Mouse (Mus musculus): ENCODE measurements around the gene Hoxd3. TPM values are rescaled to one million over a fixed set of nuclear protein-coding genes. Genes with fewer than 3 reads are reported as not detected.

The Hoxd3 gene
- polyA plus RNA-seq, 1 experiment: not detected

DNA sequence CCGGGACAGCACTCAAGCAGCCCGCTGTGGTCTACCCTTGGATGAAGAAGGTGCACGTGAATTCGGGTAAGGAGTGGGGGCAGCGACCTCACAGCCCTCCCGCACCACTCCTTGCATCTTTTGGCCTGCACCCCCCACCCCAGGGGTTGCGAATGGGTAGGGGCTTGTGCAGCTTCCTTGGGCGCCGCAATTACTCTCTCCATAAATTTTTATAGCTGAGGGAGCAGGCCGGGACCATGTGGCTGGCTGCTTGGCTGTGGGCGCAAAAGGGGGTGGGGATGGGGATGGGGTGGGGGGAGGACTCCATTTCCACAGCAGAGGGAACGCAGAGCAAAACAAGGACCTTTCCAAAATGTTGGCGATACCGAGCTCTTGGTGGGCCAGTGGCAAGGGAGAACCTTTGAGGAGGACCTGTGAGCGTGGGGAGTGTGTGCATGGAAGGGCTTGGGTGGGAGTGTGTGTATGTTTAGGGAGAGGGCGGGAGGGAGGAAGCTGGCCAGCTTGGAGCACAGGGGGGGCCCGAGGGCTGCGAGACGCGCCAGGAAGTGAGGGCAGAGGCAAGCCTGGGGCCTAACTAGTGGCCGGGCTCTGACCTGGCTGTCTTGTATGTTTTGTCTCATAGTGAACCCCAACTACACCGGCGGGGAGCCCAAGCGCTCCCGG is 16.0 kb downstream of the Hoxd3 start:
- no peak overlapping the region for H3K4me3 ChIP-seq (replicated peaks)
- H3K36me3 ChIP-seq (ENCODE audit: control insufficient read depth): no peaks in the 10 kb centered on the region
- TF ChIP-seq TAL1 (IDR thresholded peaks at IDR 0.05; ENCODE audit: low read length) (no peak), GATA1 (IDR thresholded peaks at IDR 0.05; ENCODE audit: low read length) (no peak)
- no peaks in the 10 kb centered on the region for H3K9me3 ChIP-seq (ENCODE audit: control insufficient read depth, low read length)
- H3K27me3 ChIP-seq (ENCODE audit: control insufficient read depth): peaks cover 99% of the 10 kb centered on the region
- H3K4me1 ChIP-seq (ENCODE audit: control insufficient read depth): no peaks in the 10 kb centered on the region

DNA sequence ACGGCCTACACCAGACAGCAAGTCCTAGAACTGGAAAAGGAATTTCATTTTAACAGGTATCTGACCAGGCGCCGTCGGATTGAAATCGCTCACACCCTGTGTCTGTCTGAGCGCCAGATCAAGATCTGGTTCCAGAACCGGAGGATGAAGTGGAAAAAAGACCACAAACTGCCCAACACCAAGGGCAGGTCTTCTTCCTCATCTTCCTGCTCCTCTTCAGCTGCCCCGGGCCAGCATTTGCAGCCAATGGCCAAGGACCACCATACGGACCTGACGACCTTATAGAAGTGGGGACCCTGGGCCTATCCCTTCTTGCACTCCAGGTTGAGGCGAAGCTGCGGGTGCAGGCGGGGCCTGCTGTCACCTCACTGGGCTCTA is 16.6 kb downstream of the Hoxd3 start:
- no peak for TF ChIP-seq TAL1 (IDR thresholded peaks at IDR 0.05; ENCODE audit: low read length)
- no peak for TF ChIP-seq GATA1 (IDR thresholded peaks at IDR 0.05; ENCODE audit: low read length)
- H3K9me3 ChIP-seq (ENCODE audit: control insufficient read depth, low read length): no peaks in the 10 kb centered on the region
- no peak overlapping the region for H3K4me3 ChIP-seq (replicated peaks)
- H3K4me1 ChIP-seq (ENCODE audit: control insufficient read depth): no peaks in the 10 kb centered on the region
- H3K27me3 ChIP-seq (ENCODE audit: control insufficient read depth): peaks cover 99% of the 10 kb centered on the region
- H3K36me3 ChIP-seq (ENCODE audit: control insufficient read depth): no peaks in the 10 kb centered on the region

GRCm38 (mm10) chr2:74730331-74730730 is 18.6 kb downstream of the Hoxd3 start:
- Histone ChIP-seq H3K9me3 (ENCODE audit: control insufficient read depth, low read length) (no peaks in the 10 kb centered on the region), H3K27me3 (ENCODE audit: control insufficient read depth) (peaks cover 99% of the 10 kb centered on the region), H3K36me3 (ENCODE audit: control insufficient read depth) (no peaks in the 10 kb centered on the region), H3K4me1 (ENCODE audit: control insufficient read depth) (no peaks in the 10 kb centered on the region), H3K4me3 (replicated peaks) (no peak overlapping the region)
- TF ChIP-seq TAL1 (IDR thresholded peaks at IDR 0.05; ENCODE audit: low read length) (no peak), GATA1 (IDR thresholded peaks at IDR 0.05; ENCODE audit: low read length) (no peak)

- Histone ChIP-seq H3K4me3 (replicated peaks) (no peak overlapping the region), H3K36me3 (ENCODE audit: control insufficient read depth) (no peaks in the 10 kb centered on the region), H3K4me1 (ENCODE audit: control insufficient read depth) (no peaks in the 10 kb centered on the region), H3K27me3 (ENCODE audit: control insufficient read depth) (peaks cover 99% of the 10 kb centered on the region), H3K9me3 (ENCODE audit: control insufficient read depth, low read length) (no peaks in the 10 kb centered on the region)
- TF ChIP-seq GATA1 (IDR thresholded peaks at IDR 0.05; ENCODE audit: low read length): no peak
- no peak for TF ChIP-seq TAL1 (IDR thresholded peaks at IDR 0.05; ENCODE audit: low read length)
These were observed 19.3 kb downstream of the Hoxd3 start for GRCm38 (mm10) chr2:74731055-74731454.

DNA sequence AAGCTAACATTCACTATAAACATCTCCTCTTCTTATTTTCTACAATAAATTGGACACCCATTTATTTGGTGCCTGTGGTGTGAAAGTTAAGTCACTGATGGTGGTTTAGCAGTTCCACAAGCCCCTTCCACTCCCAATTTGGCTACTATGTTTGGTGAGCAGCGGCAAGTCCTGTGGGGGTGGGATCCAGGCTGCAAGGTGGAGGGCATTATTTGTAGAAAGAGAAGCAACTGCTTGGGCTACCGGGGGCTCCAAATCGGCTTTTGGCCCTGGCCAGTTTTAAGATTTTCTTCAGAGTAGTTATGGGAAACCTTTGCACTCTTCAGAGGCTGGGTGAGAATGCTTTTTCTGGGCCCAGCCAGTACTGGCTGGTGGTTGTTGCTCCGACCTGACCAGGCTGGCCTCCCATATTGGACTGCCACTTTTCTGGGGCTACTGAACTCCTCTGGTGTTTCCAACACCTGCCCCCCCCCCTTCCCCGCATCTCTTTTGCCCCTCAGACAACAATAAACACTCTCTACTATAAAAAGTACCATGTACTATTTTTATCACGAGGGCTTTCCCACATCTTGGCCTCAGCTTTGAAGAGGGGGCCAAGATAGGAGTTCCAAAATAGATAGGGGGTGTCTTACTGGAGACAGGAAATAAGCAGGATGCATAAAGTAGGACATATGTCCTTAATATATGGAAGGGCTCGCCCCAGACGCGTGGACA is 20.2 kb downstream of the Hoxd3 start:
- no peak for TF ChIP-seq TAL1 (IDR thresholded peaks at IDR 0.05; ENCODE audit: low read length)
- no peak for TF ChIP-seq GATA1 (IDR thresholded peaks at IDR 0.05; ENCODE audit: low read length)
- Histone ChIP-seq H3K36me3 (ENCODE audit: control insufficient read depth) (no peaks in the 10 kb centered on the region), H3K27me3 (ENCODE audit: control insufficient read depth) (peaks cover 99% of the 10 kb centered on the region), H3K9me3 (ENCODE audit: control insufficient read depth, low read length) (no peaks in the 10 kb centered on the region), H3K4me1 (ENCODE audit: control insufficient read depth) (no peaks in the 10 kb centered on the region), H3K4me3 (replicated peaks) (no peak overlapping the region)

GRCm38 (mm10) chr2:74732513-74733316 is 21.0 kb downstream of the Hoxd3 start:
- no peak for TF ChIP-seq TAL1 (IDR thresholded peaks at IDR 0.05; ENCODE audit: low read length)
- no peak for TF ChIP-seq GATA1 (IDR thresholded peaks at IDR 0.05; ENCODE audit: low read length)
- peaks cover 99% of the 10 kb centered on the region for H3K27me3 ChIP-seq (ENCODE audit: control insufficient read depth)
- no peaks in the 10 kb centered on the region for H3K4me1 ChIP-seq (ENCODE audit: control insufficient read depth)
- H3K9me3 ChIP-seq (ENCODE audit: control insufficient read depth, low read length): no peaks in the 10 kb centered on the region
- no peak overlapping the region for H3K4me3 ChIP-seq (replicated peaks)
- no peaks in the 10 kb centered on the region for H3K36me3 ChIP-seq (ENCODE audit: control insufficient read depth)

DNA sequence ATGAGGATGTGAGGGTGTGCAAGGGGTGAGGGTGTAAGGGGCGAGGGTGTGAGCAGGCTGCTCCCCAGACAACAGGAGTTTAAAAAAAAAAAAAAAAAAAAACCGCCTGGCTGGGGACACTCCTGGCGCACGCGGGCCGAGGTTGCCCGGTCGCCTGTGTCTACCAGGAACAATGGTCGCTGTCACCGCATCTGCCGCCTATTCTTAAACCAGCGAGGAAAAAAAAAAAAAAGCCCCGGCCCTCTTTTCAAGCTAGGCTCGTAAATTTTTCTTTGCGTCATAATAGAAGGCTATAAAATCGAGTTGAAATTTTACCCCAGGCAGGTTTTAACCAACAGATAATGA is 21.6 kb downstream of the Hoxd3 start:
- H3K4me3 ChIP-seq (replicated peaks): no peak overlapping the region
- H3K36me3 ChIP-seq (ENCODE audit: control insufficient read depth): no peaks in the 10 kb centered on the region
- peaks cover 99% of the 10 kb centered on the region for H3K27me3 ChIP-seq (ENCODE audit: control insufficient read depth)
- no peaks in the 10 kb centered on the region for H3K9me3 ChIP-seq (ENCODE audit: control insufficient read depth, low read length)
- TF ChIP-seq TAL1 (IDR thresholded peaks at IDR 0.05; ENCODE audit: low read length) (no peak), GATA1 (IDR thresholded peaks at IDR 0.05; ENCODE audit: low read length) (no peak)
- no peaks in the 10 kb centered on the region for H3K4me1 ChIP-seq (ENCODE audit: control insufficient read depth)

DNA sequence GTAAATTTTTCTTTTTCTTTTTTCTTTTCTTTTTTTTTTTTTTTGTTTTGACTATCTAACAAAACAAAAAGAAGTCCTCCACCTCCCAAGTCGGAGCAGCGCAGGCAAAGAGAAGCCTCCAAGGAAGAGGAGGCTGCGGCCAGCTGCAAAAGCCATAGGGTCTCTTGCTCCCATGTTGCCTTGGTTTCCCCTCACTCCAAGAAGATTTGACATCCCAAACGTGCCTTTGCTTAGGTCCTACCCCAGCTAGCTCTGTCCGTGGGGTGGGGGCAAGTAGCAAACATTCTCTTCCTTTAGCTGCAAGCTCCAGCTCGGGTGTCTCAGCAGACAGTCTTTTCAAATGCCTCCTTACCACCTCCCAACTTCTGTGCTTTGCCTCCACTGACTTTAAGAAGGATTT is 22.0 kb downstream of the Hoxd3 start:
- H3K27me3 ChIP-seq (ENCODE audit: control insufficient read depth): peaks cover 99% of the 10 kb centered on the region
- TF ChIP-seq GATA1 (IDR thresholded peaks at IDR 0.05; ENCODE audit: low read length) (no peak), TAL1 (IDR thresholded peaks at IDR 0.05; ENCODE audit: low read length) (no peak)
- no peak overlapping the region for H3K4me3 ChIP-seq (replicated peaks)
- H3K9me3 ChIP-seq (ENCODE audit: control insufficient read depth, low read length): no peaks in the 10 kb centered on the region
- H3K4me1 ChIP-seq (ENCODE audit: control insufficient read depth): no peaks in the 10 kb centered on the region
- no peaks in the 10 kb centered on the region for H3K36me3 ChIP-seq (ENCODE audit: control insufficient read depth)

DNA sequence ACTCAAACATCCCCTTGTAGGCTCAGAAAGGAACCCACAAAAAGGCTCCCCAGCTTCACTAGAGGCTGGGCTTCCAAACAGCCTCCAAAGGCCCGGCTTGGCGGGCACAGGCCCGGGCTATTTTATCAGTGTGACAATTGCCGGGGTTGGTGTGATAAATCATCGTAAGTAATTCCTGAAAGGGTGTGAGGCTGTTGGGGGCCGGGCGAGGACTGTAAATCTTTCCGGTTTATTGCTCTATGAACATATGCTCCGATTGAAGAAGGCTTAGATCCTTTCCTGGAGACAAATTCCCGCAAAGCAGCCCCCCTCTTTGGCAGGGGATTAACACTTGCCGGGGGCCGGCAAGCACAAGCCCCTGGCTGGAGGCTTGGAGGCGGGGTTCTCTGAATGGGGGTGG is 22.7 kb downstream of the Hoxd3 start:
- peaks cover 99% of the 10 kb centered on the region for H3K27me3 ChIP-seq (ENCODE audit: control insufficient read depth)
- no peaks in the 10 kb centered on the region for H3K4me1 ChIP-seq (ENCODE audit: control insufficient read depth)
- no peak overlapping the region for H3K4me3 ChIP-seq (replicated peaks)
- TF ChIP-seq TAL1 (IDR thresholded peaks at IDR 0.05; ENCODE audit: low read length): no peak
- no peak for TF ChIP-seq GATA1 (IDR thresholded peaks at IDR 0.05; ENCODE audit: low read length)
- no peaks in the 10 kb centered on the region for H3K9me3 ChIP-seq (ENCODE audit: control insufficient read depth, low read length)
- no peaks in the 10 kb centered on the region for H3K36me3 ChIP-seq (ENCODE audit: control insufficient read depth)

All from erythroblast, embryonic 14.5 days (primary cell).